In genomic region chr14:21741786-21742185, GRCm38 (mm10) we compare ENCODE assay signal across 8 mouse cellular contexts. TPM values are rescaled to one million over a fixed set of nuclear protein-coding genes. Genes with fewer than 3 reads are reported as not detected.
DNase-seq lines count a peak whose midpoint lies in the region; ATAC-seq and TF ChIP-seq lines count a peak whose summit lies in the region.

No protein-coding gene starts in this region.

- H3K27me3 ChIP-seq in heart, embryonic 14.5 days (ENCODE audit: control insufficient read depth, insufficient read depth, low read length) = no peaks in the 10 kb centered on the region
- H3K27me3 ChIP-seq in kidney, postnatal 0 days (ENCODE audit: insufficient read depth, low read length) = no peaks in the 10 kb centered on the region
- no peaks in the 10 kb centered on the region; the same call in 1 of the 2 replicates for H3K27me3 ChIP-seq in liver, embryonic 11.5 days (replicated peaks; ENCODE audit: control insufficient read depth, insufficient read depth, low read length)

- H3K9ac ChIP-seq in heart, embryonic 14.5 days (ENCODE audit: low read length) = no peak overlapping the region
- peak overlapping the region; percentile 29; the same call in 1 of the 2 replicates for H3K9ac ChIP-seq in kidney, postnatal 0 days (ENCODE audit: low read depth, low read length)
- no peak overlapping the region for H3K9ac ChIP-seq in liver, embryonic 11.5 days (ENCODE audit: low read depth, low read length)

- peak; percentile 67 to 70 for DNase-seq in CD8-positive naive resting alpha-beta T cell, adult 2 months (ENCODE audit: low read depth in 2 of 2, low spot score in 2 of 2)
- DNase-seq in brain, embryonic 18.5 days (ENCODE audit: low read depth, low spot score) = peak; percentile 51
- DNase-seq in fibroblast of lung, adult 2 months (ENCODE audit: low read depth) = peak; percentile 19
- peak; percentile 87 for DNase-seq in kidney, postnatal 0 days (ENCODE audit: low spot score)
- peak; percentile 74 for DNase-seq in liver, embryonic 11.5 days (ENCODE audit: low spot score)
- DNase-seq in naive thymus-derived CD4-positive, alpha-beta T cell, adult 2 months (ENCODE audit: low read depth) = peak; percentile 79
- peak; percentile 70 to 90 for DNase-seq in spleen, postnatal 4 days (ENCODE audit: low spot score in 2 of 2)

- H3K4me1 ChIP-seq in heart, embryonic 14.5 days (ENCODE audit: control insufficient read depth in 2 of 2, insufficient read depth in 2 of 2, low read length in 2 of 2) = 0 out of 4 replicates have a peak, but pooled peaks cover 0 to 3% of the 10 kb centered on the region in 2 experiments
- H3K4me1 ChIP-seq in kidney, postnatal 0 days (replicated peaks; ENCODE audit: insufficient read depth, low read length) = no peaks in the 10 kb centered on the region
- H3K4me1 ChIP-seq in liver, embryonic 11.5 days (replicated peaks; ENCODE audit: control insufficient read depth, insufficient read depth, low read length) = no peaks in the 10 kb centered on the region

- no peak overlapping the region for H3K27ac ChIP-seq in heart, embryonic 14.5 days (replicated peaks in 1 of 2; ENCODE audit: control insufficient read depth in 1 of 2, insufficient read depth in 1 of 2, low read depth in 2 of 2, low read length in 2 of 2)
- H3K27ac ChIP-seq in kidney, postnatal 0 days = no peak overlapping the region
- no peak overlapping the region for H3K27ac ChIP-seq in liver, embryonic 11.5 days (ENCODE audit: low read depth, low read length)

- no peaks in the 10 kb centered on the region for H3K9me3 ChIP-seq in heart, embryonic 14.5 days (ENCODE audit: control insufficient read depth, low read length)
- H3K9me3 ChIP-seq in kidney, postnatal 0 days (replicated peaks; ENCODE audit: low read length) = no peaks in the 10 kb centered on the region
- no peaks in the 10 kb centered on the region for H3K9me3 ChIP-seq in liver, embryonic 11.5 days (ENCODE audit: control insufficient read depth, low read length)

- H3K4me2 ChIP-seq in heart, embryonic 14.5 days (ENCODE audit: low read length) = no peak overlapping the region
- H3K4me2 ChIP-seq in kidney, postnatal 0 days (ENCODE audit: low read length) = no peak overlapping the region
- no peak overlapping the region for H3K4me2 ChIP-seq in liver, embryonic 11.5 days

- peak; percentile 99 for TF ChIP-seq CTCF in kidney, postnatal 0 days (IDR thresholded peaks at IDR 0.05; ENCODE audit: low read depth)

- no peak overlapping the region for H3K4me3 ChIP-seq in heart, embryonic 14.5 days (ENCODE audit: control insufficient read depth in 1 of 2, insufficient read depth in 1 of 2, low read depth in 1 of 2, low read length in 2 of 2)
- H3K4me3 ChIP-seq in kidney, postnatal 0 days (replicated peaks; ENCODE audit: low read depth, low read length) = no peak overlapping the region
- H3K4me3 ChIP-seq in liver, embryonic 11.5 days (ENCODE audit: low read depth, low read length) = no peak overlapping the region

- peak; percentile 40; the same call in 1 of the 2 replicates for ATAC-seq in heart, embryonic 14.5 days (ENCODE audit: insufficient number of reproducible peaks, insufficient read depth, low FRiP score, low read depth)
- peak; percentile 63; the same call in 1 of the 2 replicates for ATAC-seq in kidney, postnatal 0 days (replicated peaks; ENCODE audit: low FRiP score, low read depth)
- peak; percentile 52 for ATAC-seq in liver, embryonic 11.5 days (replicated peaks; ENCODE audit: low FRiP score)

- no peaks in the 10 kb centered on the region for H3K36me3 ChIP-seq in heart, embryonic 14.5 days (ENCODE audit: control insufficient read depth, insufficient read depth, low read length)
- no peaks in the 10 kb centered on the region for H3K36me3 ChIP-seq in kidney, postnatal 0 days (ENCODE audit: insufficient read depth, low read length)
- no peaks in the 10 kb centered on the region for H3K36me3 ChIP-seq in liver, embryonic 11.5 days (ENCODE audit: control insufficient read depth, insufficient read depth, low read length)

- WGBS in heart, embryonic 14.5 days = 14% methylated on average over 4 of the region's 4 CpGs
- 15% methylated on average over 4 of the region's 4 CpGs for WGBS in kidney, postnatal 0 days
- 24% methylated on average over 4 of the region's 4 CpGs for WGBS in liver, embryonic 11.5 days

RNA-seq across cellular contexts. Expression of gene Samd8, which starts 8.5 kb away (rescaled TPM):
- 8.5 and 11.5 TPM in 2 replicates for polyA plus RNA-seq in heart, embryonic 14.5 days (2014; fragmentation: Nextera tagmentation; extraction: Ambion mirVana)
- 8.1 and 8.5 TPM in 2 replicates for polyA plus RNA-seq in kidney, postnatal 0 days (2015; fragmentation: Nextera tagmentation; extraction: Ambion mirVana)
- polyA plus RNA-seq in liver, embryonic 11.5 days (2014; fragmentation: Nextera tagmentation; extraction: Ambion mirVana) = 7.1 TPM in 2 replicates

RNA-seq across cellular contexts. Expression of gene Dusp13, which starts 9.2 kb away (rescaled TPM):
- not detected in 2 replicates for polyA plus RNA-seq in heart, embryonic 14.5 days (2014; fragmentation: Nextera tagmentation; extraction: Ambion mirVana)
- 0.26 TPM in 1 of 2 replicates, not detected in the other for polyA plus RNA-seq in kidney, postnatal 0 days (2015; fragmentation: Nextera tagmentation; extraction: Ambion mirVana)
- not detected in 2 replicates for polyA plus RNA-seq in liver, embryonic 11.5 days (2014; fragmentation: Nextera tagmentation; extraction: Ambion mirVana)

RNA-seq across cellular contexts. Expression of gene Dupd1, which starts 27.4 kb away (rescaled TPM):
- polyA plus RNA-seq in heart, embryonic 14.5 days (2014; fragmentation: Nextera tagmentation; extraction: Ambion mirVana) = 0.18 TPM in 2 replicates
- not detected in 2 replicates for polyA plus RNA-seq in kidney, postnatal 0 days (2015; fragmentation: Nextera tagmentation; extraction: Ambion mirVana)
- polyA plus RNA-seq in liver, embryonic 11.5 days (2014; fragmentation: Nextera tagmentation; extraction: Ambion mirVana) = 0.15 TPM in 1 of 2 replicates, not detected in the other

Comparison
In these comparisons a context has a peak if more than half of its experiments do, and no peak if none do; other contexts are left out.
1. DNase-seq: peak in every context shown above with its lines; median percentile 87 in kidney, postnatal 0 days; 80 in spleen, postnatal 4 days; 79 in naive thymus-derived CD4-positive, alpha-beta T cell, adult 2 months; 74 in liver, embryonic 11.5 days; 68 in CD8-positive naive resting alpha-beta T cell, adult 2 months; 51 in brain, embryonic 18.5 days; 19 in fibroblast of lung, adult 2 months.